Mouse (Mus musculus) frontal cortex, postnatal 25 days (tissue): Measurements from ENCODE around the gene Sfxn5.

Experiments used
- DNase-seq, 2 experiments: peaks; one replicate each; pipeline ENCODE4 v3.0.0; 2022; ENCODE audit warnings: low spot score in 2 of 2

Gene Sfxn5

DNA sequence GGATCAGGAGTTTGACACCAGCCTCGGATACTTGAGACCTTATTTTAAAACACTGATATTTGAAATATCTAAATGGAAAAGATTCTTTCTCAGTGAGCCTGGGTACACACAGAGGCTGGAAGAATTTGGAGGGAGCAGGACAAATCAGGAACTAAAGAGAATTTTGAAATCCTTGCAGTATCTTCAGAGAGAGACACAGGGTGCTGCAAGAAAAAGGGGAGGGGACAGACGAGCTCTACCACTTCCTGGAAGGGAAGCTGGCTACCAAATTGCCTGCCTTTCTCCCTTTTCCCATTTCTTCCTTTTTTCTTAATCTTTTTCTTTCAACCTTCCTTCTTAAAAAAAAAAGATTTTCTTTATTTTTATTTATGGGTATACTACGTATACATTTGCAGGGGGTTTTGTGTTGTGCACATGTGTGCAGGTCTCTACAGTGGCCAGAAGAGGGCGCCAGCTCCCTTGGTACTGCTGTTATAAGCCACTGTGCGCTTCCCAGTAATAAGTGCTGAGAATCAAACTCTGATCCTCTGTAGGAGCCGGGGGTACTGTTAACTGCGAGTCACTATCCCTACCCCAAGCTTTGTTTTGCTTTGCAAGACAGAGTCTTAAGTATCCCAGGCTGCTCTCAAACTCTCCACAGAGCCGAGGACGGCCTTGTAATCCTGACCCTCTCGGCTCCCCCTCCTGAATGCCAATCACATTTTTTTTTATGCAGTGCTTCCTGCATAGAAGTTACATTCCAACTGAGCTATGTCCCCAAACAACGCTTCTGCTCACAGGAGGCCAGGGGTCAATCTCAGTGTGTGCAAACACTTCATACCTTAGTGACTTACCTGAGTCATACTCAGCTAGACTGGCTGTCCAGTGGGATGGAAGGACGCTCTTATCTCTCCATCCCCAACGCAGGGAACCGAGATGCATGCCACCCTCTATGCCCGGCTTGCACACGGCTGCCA lies 42.1 kb downstream of the Sfxn5 start:
- no peak for DNase-seq

DNA sequence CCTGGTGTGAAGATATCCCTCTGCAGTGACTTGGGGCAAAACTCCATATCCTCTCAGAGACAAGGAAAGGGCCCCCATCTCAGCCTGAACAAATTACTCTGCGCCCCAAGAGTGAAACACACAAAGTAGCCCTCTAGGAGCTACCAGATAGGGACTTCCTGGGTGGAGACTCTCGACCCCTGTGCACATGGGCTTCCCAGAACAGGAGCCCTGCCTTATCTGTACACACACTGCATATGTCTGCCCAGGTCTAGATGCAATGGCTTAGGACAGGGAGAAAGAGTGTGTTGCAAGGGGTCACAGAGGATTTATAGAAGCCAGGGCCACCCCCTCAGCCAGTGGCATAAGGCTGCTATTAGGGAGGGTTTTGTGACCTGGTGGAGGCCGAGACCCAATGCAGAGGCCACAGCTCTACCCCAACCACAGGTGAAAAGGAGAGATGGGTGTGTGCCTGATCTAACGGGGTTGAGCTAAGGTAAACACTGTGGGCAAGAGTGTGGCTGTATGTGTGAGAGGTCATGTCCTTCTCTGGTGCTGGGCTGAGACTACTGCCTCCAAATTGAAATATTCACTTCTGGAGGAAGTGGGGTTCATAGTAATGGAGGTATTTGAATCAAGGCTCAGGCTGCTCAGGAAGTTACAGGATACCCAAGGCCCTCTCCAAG lies 44.9 kb downstream of the Sfxn5 start:
- no peak for DNase-seq

DNA sequence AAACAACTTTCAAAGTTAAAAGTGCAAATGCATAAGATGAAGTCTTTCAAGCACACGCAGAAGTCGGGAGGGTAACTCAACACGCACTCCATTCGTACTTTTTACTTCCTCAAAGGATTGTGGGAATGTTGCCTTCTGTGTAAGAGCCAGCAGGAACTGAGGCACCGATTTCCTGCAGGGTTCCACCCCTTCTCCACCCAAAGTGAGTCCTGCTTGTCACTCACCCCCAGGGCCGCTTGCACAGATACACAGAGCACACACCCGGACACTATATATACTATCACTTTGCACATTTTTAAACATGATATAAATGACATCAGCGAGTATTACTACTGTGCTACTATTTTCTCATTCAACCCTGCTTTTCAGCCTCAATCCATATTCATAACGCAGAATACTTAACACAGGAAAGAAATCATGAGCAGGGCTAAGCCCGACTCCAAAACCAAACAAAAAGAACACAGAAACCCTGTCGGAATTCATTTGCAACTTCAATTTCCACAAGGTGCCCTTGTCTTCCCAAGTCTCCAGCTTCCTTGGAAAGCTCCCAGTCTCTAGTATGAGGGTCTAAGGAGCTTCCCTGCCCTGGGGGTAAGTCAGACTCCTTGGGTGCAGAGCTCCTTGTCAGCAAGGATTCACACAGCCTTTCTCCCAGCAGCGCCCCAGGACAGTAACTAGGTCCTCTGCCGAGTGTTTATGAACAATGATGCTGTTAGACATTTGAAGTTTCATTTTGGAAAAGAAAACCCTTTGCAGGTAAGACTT lies 46.8 kb downstream of the Sfxn5 start:
- no peak for DNase-seq

DNA sequence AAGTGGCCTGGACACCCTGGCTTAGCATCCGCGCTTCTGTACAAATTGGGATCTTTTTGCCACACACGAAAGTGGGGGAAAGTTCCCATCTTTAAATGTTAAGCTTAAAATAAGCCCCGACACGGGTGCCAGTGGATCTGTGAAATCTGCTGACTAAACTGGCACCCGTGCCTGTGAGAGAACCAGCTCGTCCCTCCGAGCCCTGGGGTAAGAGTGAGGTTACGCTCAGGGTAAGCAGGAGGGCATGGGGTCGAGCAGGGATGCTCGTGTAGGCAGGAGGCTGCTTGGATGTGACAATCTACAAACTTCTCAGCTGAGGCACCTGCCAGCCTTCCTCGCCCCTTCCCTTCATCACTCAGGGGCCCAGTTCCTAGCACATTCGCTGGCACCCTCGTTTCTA lies 52.4 kb downstream of the Sfxn5 start:
- no peak for DNase-seq

DNA sequence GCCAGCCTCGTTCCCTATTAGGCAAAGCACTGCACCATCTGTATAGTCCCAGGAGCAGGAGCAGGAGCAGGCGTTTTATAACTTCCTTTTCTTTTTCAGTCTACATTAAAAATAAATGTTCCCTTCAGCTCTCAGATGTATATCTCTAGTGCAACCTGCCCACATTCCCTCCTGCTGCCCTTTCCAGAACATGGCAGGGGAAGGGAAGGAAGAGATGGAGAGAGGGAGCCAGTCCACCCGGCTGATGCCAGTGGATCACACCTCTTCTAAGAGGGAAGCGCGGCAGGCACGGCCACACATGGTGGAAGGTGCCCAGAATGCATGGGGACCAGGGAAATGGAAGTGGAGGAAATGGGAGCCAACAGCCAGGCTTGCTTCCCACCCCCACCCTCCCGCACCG lies 56.7 kb downstream of the Sfxn5 start:
- no peak for DNase-seq

DNA sequence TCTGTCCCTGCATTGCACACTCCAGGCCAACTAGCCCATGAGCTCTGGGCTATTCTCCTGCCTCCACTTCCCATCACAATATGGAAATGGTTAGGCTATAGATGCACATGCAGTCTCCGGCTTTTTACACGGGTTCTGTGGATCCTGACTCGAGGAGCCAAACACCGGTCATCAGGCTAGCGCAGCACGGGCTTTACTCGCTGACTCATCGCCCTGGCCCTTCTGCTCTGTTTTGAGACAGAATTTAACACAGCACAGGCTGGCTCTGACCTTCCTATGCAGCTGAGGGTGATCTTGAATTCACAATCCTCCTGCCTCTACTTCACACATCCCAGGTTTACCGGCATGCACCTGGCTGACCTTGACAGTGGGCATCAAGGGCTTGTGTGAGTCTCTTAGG lies 60.8 kb downstream of the Sfxn5 start:
- DNase-seq: no peak

DNA sequence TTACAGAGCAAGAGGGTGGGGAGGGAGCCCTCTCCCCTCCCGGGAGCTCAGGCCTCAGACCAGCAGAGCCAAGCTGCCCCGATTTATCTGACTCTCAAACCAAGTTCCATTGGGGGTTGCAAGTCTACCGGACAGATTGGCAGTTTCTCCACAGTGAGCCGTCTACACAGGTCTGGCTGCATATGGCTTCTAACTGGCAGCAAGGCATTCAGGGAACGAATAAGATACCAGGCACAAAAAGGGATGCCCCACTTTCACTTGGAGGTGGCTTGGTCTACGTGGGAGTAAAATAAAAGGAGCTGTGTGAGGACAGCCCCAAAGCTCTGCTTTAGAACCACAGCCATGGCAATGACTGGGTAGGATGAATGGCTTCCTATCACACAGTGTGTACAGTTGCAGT lies 67.2 kb downstream of the Sfxn5 start:
- no peak for DNase-seq

DNA sequence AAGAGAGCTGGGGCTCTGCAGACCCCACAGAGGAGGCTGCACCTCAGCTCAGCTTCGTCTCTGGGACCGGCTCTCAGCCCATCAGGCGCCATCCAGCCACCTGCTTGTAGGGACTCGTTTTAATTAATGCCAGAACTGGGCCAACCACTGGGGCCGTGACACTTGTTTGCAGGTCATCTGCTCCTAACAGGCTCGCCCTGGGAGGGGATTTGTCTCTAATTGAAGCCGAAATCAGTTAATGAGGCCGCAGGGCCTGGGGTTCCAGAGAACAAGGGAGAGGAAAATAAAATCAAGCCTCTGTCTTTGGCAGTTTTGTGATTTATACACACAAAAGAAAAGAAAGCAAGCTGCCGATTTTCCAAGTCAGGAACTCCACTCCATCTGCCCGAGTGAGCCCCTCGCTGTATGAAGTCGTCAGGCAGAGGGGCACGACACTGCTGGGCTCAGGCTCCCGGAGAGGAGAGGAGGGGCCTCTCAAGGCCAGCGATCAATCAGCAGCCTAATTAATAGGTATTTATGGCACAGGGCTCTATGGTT lies 68.2 kb downstream of the Sfxn5 start:
- no peak for DNase-seq

DNA sequence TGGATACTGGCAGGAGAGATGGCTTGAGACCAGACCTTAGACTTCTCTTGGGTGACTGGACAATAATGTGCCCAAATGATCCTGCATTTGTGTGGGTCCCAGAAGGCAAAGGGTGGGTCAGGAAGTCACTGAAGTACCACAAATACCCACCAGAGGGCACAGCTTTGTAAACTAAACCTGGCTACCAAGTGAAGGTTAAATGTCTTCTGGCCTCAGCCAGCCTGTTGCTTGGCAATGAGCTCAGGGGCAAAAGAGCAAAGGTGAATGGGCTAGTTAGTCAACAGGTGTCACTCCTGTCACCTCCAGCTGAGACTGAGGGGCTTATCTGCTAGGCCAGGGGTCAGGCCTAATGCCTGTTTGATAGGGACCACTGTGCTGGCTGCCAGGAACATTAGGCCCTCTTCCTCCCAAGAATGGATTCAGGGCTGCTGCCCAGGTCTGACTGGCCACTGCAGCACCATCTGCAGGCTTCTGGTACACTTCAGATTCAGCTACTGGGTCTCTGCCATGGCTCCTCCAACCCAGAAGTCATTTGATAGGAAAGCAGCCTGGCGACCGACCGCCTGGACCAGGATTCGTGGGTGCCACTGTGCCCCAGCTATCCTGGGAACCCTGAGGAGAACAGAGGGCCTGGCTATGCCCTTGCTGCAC lies 70.2 kb downstream of the Sfxn5 start:
- DNase-seq: peak in 1 of 2 experiments; percentile 34

DNA sequence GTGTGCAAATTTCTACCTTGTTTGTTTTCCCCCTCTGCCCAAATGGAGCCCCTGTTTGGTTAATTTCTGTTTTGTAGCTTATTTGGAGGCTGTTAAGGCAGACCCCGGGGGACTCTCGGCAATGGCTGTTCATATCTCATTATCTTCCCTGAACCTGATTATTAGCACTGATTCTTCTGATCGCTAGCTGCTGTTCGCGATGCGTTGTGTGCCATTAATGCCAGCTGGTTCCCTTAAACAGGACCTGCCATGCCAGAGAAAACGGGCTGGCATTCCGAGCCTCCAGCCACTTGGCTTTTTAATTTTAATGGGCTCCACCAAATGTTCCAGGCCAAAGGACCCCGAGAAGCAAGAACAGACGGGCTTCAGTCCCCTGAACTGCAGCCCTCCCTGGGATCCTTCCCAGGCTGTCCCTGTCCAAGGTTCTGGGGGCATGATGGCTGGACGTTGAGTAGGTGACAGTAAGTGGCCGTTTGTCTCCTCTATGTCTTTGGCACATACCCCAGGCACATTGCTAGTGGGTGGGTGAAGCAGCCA lies 74.1 kb downstream of the Sfxn5 start:
- no peak for DNase-seq

DNA sequence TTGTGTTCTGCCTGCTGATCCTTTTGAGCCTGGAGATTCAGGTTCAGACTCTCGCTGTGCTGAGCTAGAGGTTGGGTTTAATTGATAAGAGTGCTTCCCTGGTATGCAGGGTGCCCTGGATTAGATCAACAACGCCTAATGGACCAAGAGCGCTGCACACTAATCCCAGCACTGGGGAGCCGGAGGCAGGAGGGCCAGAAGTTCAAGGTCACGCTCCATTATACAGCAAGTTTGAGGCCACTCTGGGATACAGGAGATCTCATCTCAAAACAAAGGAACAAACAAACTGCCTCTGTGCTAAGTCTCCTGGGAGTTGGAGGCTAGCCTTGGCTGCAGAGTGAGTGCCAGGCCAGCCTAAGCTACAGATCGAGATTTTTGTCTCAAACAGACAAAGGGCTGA lies 77.6 kb downstream of the Sfxn5 start:
- DNase-seq: no peak

DNA sequence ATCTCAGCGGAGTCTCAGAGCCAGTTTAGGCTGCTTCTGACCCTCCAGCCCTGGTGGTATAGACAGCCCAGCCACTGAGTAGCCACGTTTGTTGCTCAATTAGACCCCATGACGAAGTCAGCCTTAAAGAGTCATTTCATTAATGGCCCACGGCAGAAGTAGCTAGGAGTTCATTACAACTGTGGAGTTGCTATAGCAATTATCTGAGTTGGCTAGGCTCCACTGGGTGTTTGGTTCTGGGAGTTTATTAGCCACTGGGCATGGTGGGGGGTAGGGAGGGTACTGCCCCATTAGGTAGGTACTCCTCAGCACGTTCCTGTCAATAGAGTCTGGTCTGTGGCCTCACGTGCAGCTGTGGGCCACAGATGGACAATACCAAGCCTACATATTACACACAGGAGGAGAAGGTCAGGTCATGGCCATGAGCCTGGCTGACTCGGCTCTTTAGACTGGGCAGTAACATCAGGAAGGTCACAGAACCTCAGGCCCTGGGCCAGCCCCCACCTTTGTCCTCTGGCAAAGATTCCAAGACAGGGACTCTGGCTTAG lies 79.2 kb downstream of the Sfxn5 start:
- DNase-seq: no peak

DNA sequence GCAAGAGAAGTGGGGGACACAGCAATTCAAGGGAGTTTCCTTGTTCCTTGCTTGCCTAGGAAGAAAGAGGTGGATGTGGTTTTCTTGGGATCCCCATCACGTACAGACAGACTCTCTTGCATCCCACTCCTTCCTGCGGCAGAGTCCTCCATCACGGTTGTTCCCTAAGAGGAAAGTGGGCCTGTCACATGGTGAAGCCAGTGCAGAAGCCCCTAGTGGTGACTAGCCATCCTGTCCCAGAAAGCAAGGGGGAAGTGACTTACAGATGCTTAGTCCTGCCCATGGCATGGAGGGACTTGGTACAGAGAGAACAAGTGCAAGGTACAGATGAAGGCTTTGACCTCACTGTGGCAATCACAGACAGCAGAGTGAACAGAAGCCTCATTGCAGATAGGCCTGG lies 79.9 kb downstream of the Sfxn5 start:
- DNase-seq: no peak

DNA sequence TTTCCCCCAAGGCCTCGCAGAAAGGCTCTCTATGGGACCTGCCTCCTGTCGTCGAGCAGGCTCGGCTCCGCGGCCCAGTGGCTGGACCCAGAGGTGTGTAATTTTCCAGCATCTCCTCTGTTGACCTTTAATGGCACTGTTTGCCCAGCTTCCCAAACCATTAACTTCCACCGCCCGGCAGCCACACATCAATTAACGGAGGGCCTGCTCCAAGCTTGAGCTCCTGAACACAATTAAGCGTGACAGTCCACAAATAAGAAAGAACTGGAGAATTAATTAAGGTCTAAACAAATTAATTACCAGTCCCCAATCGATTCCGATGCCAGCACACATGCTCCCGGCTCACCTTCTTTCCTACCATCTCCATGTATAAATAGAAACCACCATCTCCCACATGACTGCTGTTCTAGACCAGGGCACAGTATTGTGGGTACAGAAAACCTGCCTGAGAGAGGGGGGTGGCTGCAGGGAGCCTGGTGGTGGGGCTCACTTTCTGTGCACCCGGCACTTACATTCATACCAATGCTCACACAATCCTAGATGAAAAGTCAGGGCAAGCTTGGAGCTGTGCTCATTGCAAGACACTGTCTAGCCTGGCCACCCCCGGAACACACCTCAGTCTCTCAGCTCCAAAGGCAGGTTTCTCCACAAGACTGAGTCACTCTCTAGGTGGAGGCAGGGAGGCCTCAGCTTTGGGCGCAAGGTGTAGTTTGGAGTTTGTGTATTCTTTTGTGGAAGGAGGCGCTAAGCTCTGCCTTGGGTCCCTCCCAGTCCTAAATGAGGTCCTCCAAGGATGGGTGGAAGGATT lies 80.8 kb downstream of the Sfxn5 start:
- DNase-seq: no peak

DNA sequence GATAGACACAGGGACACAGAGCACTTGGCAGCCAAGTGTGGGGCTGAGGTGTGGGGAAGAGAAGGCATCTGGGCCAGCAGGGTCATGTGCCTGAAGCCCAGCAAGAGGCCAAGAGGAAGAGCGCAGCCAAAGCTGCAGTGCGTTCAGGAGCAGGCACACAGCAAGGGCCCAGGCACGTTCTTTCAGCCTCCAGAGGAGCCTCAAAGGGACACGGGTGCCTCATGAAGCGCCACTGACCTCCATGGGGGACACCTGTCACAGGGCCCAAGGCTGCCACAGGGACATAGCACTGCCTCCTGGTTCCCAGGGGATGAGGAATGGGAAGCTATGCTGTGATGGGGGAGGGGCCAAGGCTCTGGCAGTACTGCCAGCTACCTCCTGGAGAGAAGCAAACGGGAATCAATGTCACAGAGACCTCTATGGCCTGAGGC lies 82.4 kb downstream of the Sfxn5 start:
- no peak for DNase-seq

DNA sequence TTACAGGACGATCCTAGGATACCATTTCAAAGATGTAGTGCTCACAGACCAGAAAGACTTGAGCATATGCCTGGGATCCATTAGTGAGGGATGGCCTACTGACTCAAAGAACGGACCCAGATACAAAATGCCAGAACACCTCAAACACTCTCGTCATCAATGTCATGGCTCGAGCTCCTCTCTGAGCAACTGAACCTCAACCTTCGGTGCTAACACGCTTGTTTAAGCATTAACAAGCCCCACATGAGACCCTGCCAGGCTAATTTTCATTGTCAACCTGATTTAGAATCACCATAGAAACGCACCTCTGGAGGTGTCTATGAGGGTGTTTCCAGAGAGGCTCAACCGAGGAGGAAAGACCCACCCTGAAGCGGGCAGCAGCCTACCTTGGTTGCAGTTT lies 83.4 kb downstream of the Sfxn5 start:
- no peak for DNase-seq

DNA sequence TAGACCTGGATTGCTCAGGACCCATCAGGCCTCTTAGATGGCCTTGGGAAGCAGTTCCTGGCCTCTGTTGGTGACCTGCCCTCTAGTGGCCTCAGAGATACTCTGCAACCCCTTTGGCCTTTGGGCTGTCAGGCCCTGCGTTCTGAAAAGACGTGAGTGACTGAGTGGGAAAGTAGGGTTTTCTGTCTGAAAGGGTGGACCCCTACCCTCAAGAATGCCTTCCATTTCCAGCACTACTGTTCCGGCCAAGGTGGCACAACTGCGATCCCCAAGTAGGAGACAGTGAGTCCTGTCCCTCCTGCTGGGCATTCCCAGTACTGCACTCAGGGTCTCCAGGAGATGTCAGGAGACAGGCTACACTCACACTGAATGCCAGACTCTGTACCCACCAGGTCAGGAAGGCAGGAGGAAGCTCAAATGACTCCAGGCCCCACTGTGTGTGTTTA lies 94.2 kb downstream of the Sfxn5 start:
- DNase-seq: peak; percentile 53 to 55

DNA sequence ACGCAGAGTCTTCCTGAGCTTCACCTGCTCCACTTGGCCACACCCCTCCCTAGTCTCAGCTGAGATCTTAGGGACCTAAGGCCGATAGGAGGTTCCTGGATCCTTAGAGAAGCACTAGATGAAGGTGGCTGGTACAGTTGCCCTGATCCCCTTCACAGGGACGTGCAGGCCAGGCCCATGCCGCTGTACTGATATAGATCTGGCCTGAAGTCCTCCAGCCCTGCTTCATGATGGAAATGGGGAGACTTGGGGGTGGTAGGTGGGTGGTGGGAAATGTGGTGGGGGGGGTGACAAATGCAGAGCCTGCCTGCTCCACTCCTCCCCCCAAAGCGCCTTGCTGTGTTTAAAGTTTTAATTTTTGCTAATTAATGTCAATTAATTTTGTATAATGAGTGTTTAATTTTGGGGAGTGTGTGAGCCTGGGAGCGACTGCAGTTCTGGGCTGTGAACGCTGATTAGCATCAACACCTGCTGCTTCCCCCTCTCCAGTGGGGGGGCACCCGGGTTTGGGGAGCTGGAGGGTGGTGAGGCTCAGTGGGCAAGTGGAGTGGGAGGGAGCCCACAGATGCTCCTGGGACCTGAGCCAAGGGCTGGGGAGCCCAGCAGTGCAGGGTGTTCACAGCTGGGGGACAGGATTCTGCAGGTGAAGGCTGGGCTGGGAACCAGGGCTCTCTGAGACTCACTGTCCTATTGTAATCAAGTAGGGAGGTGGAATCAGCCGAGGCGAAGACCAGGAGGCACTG lies 95.5 kb downstream of the Sfxn5 start:
- no peak for DNase-seq

DNA sequence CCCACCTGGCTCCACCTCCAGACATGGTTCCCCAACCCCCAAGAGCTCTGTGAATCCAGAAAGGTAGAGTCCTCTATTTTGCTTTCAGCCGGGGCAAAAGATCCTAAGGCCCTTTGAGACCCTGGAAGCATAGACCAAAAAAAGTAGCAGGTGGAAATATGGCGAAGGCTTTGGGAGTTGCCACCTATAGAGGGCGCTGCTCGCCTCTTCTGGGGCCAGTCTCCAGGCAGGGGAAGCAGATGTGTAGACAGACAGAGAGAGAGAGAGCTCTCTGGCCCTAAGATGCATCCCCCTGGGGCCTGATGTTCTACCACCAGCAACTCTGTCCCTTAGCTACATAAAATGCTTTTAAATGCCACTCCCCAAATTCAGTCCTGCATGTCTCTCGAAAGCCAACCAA lies 96.2 kb downstream of the Sfxn5 start:
- DNase-seq: peak in 1 of 2 experiments; percentile 51
